Mouse (Mus musculus) ovary, postnatal 36 days (tissue): Measurements from ENCODE around the gene 2410002F23Rik.
"Not testable (repeated sequence)": the region's sequence is repeated elsewhere in the genome, so short reads cannot be mapped to it uniquely, and the experiment has no call there.

ENCODE experiments used
- DNase-seq: peaks from one replicate; pipeline ENCODE4 v3.0.0; 2022; ENCODE audit warnings: low spot score, mixed read lengths

The 2410002F23Rik gene

GRCm38 (mm10) chr7:44262791-44263643, 16.5 kb downstream of the 2410002F23Rik start:
- DNase-seq, result peak; percentile 88

- no peak for DNase-seq
These were observed 21.6 kb downstream of the 2410002F23Rik start for GRCm38 (mm10) chr7:44268117-44268516.

GRCm38 (mm10) chr7:44269397-44269796, 22.9 kb downstream of the 2410002F23Rik start:
- no peak for DNase-seq

GRCm38 (mm10) chr7:44271309-44271708, 24.8 kb downstream of the 2410002F23Rik start:
- DNase-seq, result no peak

- no peak for DNase-seq
These were observed 26.0 kb downstream of the 2410002F23Rik start for GRCm38 (mm10) chr7:44272546-44272945.

- DNase-seq, result no peak
These were observed 26.9 kb downstream of the 2410002F23Rik start for GRCm38 (mm10) chr7:44273446-44273845.

GRCm38 (mm10) chr7:44274096-44274495, 27.6 kb downstream of the 2410002F23Rik start:
- no peak for DNase-seq

GRCm38 (mm10) chr7:44275546-44275945, 29.0 kb downstream of the 2410002F23Rik start:
- no peak for DNase-seq

- DNase-seq, result no peak
These were observed 30.1 kb downstream of the 2410002F23Rik start for GRCm38 (mm10) chr7:44276461-44277249.

- DNase-seq, result no peak
These were observed 30.7 kb downstream of the 2410002F23Rik start for GRCm38 (mm10) chr7:44277250-44277622.

GRCm38 (mm10) chr7:44280959-44281358, 34.4 kb downstream of the 2410002F23Rik start:
- no peak for DNase-seq

GRCm38 (mm10) chr7:44281586-44281985, 35.1 kb downstream of the 2410002F23Rik start:
- DNase-seq, result no peak

GRCm38 (mm10) chr7:44287760-44288159, 41.2 kb downstream of the 2410002F23Rik start:
- no peak for DNase-seq

GRCm38 (mm10) chr7:44290986-44291385, 44.5 kb downstream of the 2410002F23Rik start:
- DNase-seq, result no peak

GRCm38 (mm10) chr7:44291418-44291817, 44.9 kb downstream of the 2410002F23Rik start:
- DNase-seq, result no peak

GRCm38 (mm10) chr7:44297501-44297900, 51.0 kb downstream of the 2410002F23Rik start:
- DNase-seq, result not testable (repeated sequence)
